Mouse (Mus musculus): ENCODE results near the gene Slc15a3.

The Slc15a3 gene

GRCm38 (mm10) chr19:10907891-10908290 lies 68.4 kb downstream of the Slc15a3 start:
- intact Hi-C loops (cut with DNase I): no loop called here

All from adrenal gland (tissue).